Mouse (Mus musculus): Measurements from ENCODE around the gene Iglon5.

Iglon5 gene

GRCm38 (mm10) chr7:43427406-43427805 lies 62.5 kb downstream of the Iglon5 start, which contains the start of gene Lim2:
Gene Lim2, plus strand, starts transcription at chr7:43427670.
- DNase-seq (ENCODE audit: low read depth), result no peak

DNA sequence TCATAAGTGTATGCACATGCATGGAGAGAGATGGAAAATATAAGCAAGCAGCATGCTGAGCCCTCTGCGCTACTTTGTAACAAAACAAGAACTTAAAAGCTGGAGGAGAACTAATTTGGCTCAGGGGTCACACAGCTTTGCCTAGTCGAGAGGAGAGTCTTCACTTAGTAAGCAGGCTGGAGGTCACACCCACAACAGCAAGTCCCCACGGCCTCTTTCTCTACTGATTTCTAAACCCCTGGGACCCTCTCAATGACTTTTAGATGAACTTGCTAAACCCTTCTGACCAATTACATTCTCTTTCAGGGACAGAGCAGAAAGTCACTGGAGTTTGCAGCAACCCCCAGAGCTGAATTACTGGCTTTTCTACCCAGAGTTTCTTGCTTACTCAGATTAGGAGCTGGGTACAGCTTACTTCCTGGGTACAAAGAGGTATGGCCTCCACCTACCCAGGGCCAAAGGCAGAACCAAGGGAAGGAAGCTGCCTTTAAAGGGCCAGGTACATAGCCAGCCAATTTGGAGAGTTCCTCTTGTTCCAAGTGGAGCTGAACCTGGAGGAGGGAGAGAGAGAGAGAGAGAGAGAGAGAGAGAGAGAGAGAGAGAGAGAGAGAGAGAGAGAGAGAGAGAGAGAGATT lies 65.8 kb downstream of the Iglon5 start:
- no peak for DNase-seq (ENCODE audit: low read depth)

- DNase-seq (ENCODE audit: low read depth), result peak; percentile 93
Measured at GRCm38 (mm10) chr7:43422995-43423617, 66.8 kb downstream of the Iglon5 start.
